Mouse (Mus musculus): ENCODE results near the gene Ccl1. TPM values are rescaled to one million over a fixed set of nuclear protein-coding genes. Genes with fewer than 3 reads are reported as not detected.

Gene Ccl1
- polyA plus RNA-seq (2012; rRNA removed) = 0.48 and 1.1 TPM in 2 replicates

GRCm38 (mm10) chr11:82305590-82305989, at the start of gene Ccl1:
Gene Ccl1 (minus strand): TSS chr11:82305690.
- DNase-seq = no peak
- no peak for TF ChIP-seq POLR2A (IDR thresholded peaks at IDR 0.05; ENCODE audit: control insufficient read depth, extremely low read depth, insufficient read depth, low read length, poor library complexity)
- no peak for TF ChIP-seq CTCF (IDR thresholded peaks at IDR 0.05; ENCODE audit: borderline replicate concordance, control insufficient read depth, extremely low read depth, insufficient read depth, low read length, poor library complexity)
- Histone ChIP-seq H3K36me3 (ENCODE audit: control insufficient read depth, insufficient read depth, low read length) (no peaks in the 10 kb centered on the region), H3K27ac (ENCODE audit: control insufficient read depth, insufficient read depth, low read length) (no peak within 1 kb of the TSS), H3K4me1 (replicated peaks; ENCODE audit: control insufficient read depth, insufficient read depth, low read length) (no peaks in the 10 kb centered on the region), H3K27me3 (ENCODE audit: control insufficient read depth, insufficient read depth, low read length) (no peaks in the 10 kb centered on the region), H3K4me3 (ENCODE audit: control insufficient read depth, insufficient read depth, low read length) (no peak within 1 kb of the TSS)
- WGBS = 60% methylated on average over 4 of the region's 4 CpGs

- no peak for DNase-seq
- TF ChIP-seq CTCF (IDR thresholded peaks at IDR 0.05; ENCODE audit: borderline replicate concordance, control insufficient read depth, extremely low read depth, insufficient read depth, low read length, poor library complexity) (no peak), POLR2A (IDR thresholded peaks at IDR 0.05; ENCODE audit: control insufficient read depth, extremely low read depth, insufficient read depth, low read length, poor library complexity) (no peak)
- 88% methylated on average over 10 of the region's 10 CpGs for WGBS
- Histone ChIP-seq H3K36me3 (ENCODE audit: control insufficient read depth, insufficient read depth, low read length) (no peaks in the 10 kb centered on the region), H3K27ac (ENCODE audit: control insufficient read depth, insufficient read depth, low read length) (no peak overlapping the region), H3K27me3 (ENCODE audit: control insufficient read depth, insufficient read depth, low read length) (no peaks in the 10 kb centered on the region), H3K4me3 (ENCODE audit: control insufficient read depth, insufficient read depth, low read length) (no peak overlapping the region), H3K4me1 (replicated peaks; ENCODE audit: control insufficient read depth, insufficient read depth, low read length) (no peaks in the 10 kb centered on the region)
These were observed 45.5 kb upstream of the Ccl1 start for GRCm38 (mm10) chr11:82351039-82351438.

GRCm38 (mm10) chr11:82340900-82341299, 35.4 kb upstream of the Ccl1 start:
- H3K27ac ChIP-seq (ENCODE audit: control insufficient read depth, insufficient read depth, low read length) = no peak overlapping the region
- H3K36me3 ChIP-seq (ENCODE audit: control insufficient read depth, insufficient read depth, low read length) = no peaks in the 10 kb centered on the region
- 18% methylated on average over 2 of the region's 2 CpGs for WGBS
- no peak for TF ChIP-seq POLR2A (IDR thresholded peaks at IDR 0.05; ENCODE audit: control insufficient read depth, extremely low read depth, insufficient read depth, low read length, poor library complexity)
- no peak for TF ChIP-seq CTCF (IDR thresholded peaks at IDR 0.05; ENCODE audit: borderline replicate concordance, control insufficient read depth, extremely low read depth, insufficient read depth, low read length, poor library complexity)
- H3K4me3 ChIP-seq (ENCODE audit: control insufficient read depth, insufficient read depth, low read length) = no peak overlapping the region
- no peaks in the 10 kb centered on the region; the same call in 1 of the 2 replicates for H3K27me3 ChIP-seq (ENCODE audit: control insufficient read depth, insufficient read depth, low read length)
- no peaks in the 10 kb centered on the region for H3K4me1 ChIP-seq (replicated peaks; ENCODE audit: control insufficient read depth, insufficient read depth, low read length)
- no peak for DNase-seq

GRCm38 (mm10) chr11:82340416-82340815, 34.9 kb upstream of the Ccl1 start:
- H3K4me3 ChIP-seq (ENCODE audit: control insufficient read depth, insufficient read depth, low read length) = no peak overlapping the region
- no peak for DNase-seq
- H3K27me3 ChIP-seq (ENCODE audit: control insufficient read depth, insufficient read depth, low read length) = no peaks in the 10 kb centered on the region; the same call in 1 of the 2 replicates
- WGBS = 14% methylated on average over 6 of the region's 6 CpGs
- H3K4me1 ChIP-seq (replicated peaks; ENCODE audit: control insufficient read depth, insufficient read depth, low read length) = no peaks in the 10 kb centered on the region
- H3K27ac ChIP-seq (ENCODE audit: control insufficient read depth, insufficient read depth, low read length) = no peak overlapping the region
- TF ChIP-seq CTCF (IDR thresholded peaks at IDR 0.05; ENCODE audit: borderline replicate concordance, control insufficient read depth, extremely low read depth, insufficient read depth, low read length, poor library complexity) (no peak), POLR2A (IDR thresholded peaks at IDR 0.05; ENCODE audit: control insufficient read depth, extremely low read depth, insufficient read depth, low read length, poor library complexity) (no peak)
- no peaks in the 10 kb centered on the region for H3K36me3 ChIP-seq (ENCODE audit: control insufficient read depth, insufficient read depth, low read length)

GRCm38 (mm10) chr11:82339921-82340401, 34.5 kb upstream of the Ccl1 start:
- DNase-seq = no peak
- H3K27ac ChIP-seq (ENCODE audit: control insufficient read depth, insufficient read depth, low read length) = no peak overlapping the region
- H3K27me3 ChIP-seq (ENCODE audit: control insufficient read depth, insufficient read depth, low read length) = no peaks in the 10 kb centered on the region; the same call in 1 of the 2 replicates
- TF ChIP-seq CTCF (IDR thresholded peaks at IDR 0.05; ENCODE audit: borderline replicate concordance, control insufficient read depth, extremely low read depth, insufficient read depth, low read length, poor library complexity) (no peak), POLR2A (IDR thresholded peaks at IDR 0.05; ENCODE audit: control insufficient read depth, extremely low read depth, insufficient read depth, low read length, poor library complexity) (no peak)
- WGBS = 4% methylated on average over 7 of the region's 7 CpGs
- no peaks in the 10 kb centered on the region for H3K36me3 ChIP-seq (ENCODE audit: control insufficient read depth, insufficient read depth, low read length)
- no peaks in the 10 kb centered on the region for H3K4me1 ChIP-seq (replicated peaks; ENCODE audit: control insufficient read depth, insufficient read depth, low read length)
- H3K4me3 ChIP-seq (ENCODE audit: control insufficient read depth, insufficient read depth, low read length) = no peak overlapping the region

- WGBS = 56% methylated on average over 7 of the region's 7 CpGs
- Histone ChIP-seq H3K27ac (ENCODE audit: control insufficient read depth, insufficient read depth, low read length) (no peak overlapping the region), H3K4me1 (replicated peaks; ENCODE audit: control insufficient read depth, insufficient read depth, low read length) (no peaks in the 10 kb centered on the region), H3K4me3 (ENCODE audit: control insufficient read depth, insufficient read depth, low read length) (no peak overlapping the region), H3K27me3 (ENCODE audit: control insufficient read depth, insufficient read depth, low read length) (no peaks in the 10 kb centered on the region), H3K36me3 (ENCODE audit: control insufficient read depth, insufficient read depth, low read length) (no peaks in the 10 kb centered on the region)
- TF ChIP-seq CTCF (IDR thresholded peaks at IDR 0.05; ENCODE audit: borderline replicate concordance, control insufficient read depth, extremely low read depth, insufficient read depth, low read length, poor library complexity) = no peak
- TF ChIP-seq POLR2A (IDR thresholded peaks at IDR 0.05; ENCODE audit: control insufficient read depth, extremely low read depth, insufficient read depth, low read length, poor library complexity) = no peak
- no peak for DNase-seq
These were observed 7.7 kb upstream of the Ccl1 start for GRCm38 (mm10) chr11:82313153-82313552.

Measured in thymus, adult 2 months (tissue).